Comparison of ENCODE assay signal across 18 mouse cellular contexts in genomic region chr11:19834561-19834960, GRCm38 (mm10).
DNase-seq lines count a peak whose midpoint lies in the region; ATAC-seq and TF ChIP-seq lines count a peak whose summit lies in the region.
"Had no signal": no experiment of that assay in that cellular context is flagged by ENCODE, and none has a peak within 500 bp of the region (broad histone marks: within the 10 kb centered on the region; RNA-seq: fewer than 3 reads in every experiment).

No protein-coding gene starts in this region.

- 75% methylated on average over 8 of the region's 8 CpGs for WGBS in kidney, embryonic 15.5 days
- WGBS in intestine, embryonic 15.5 days = 82% methylated on average over 8 of the region's 8 CpGs

- intact Hi-C loops in left cerebral cortex, adult 2 months (cut with DNase I) = loop anchor here (2.0 to 5.0 kb wide), 3 partner anchors 148 to 283 kb away; no protein-coding TSS in a partner anchor
- intact Hi-C loops in left cerebral cortex, postnatal 36 days (cut with DNase I) = loop anchor here (2.0 to 5.0 kb wide), 3 partner anchors 64 to 203 kb away; partner anchors contain the start of gene Spred2

- no peak for TF ChIP-seq POLR2A in ES-Bruce4 (IDR thresholded peaks at IDR 0.05; ENCODE audit: insufficient read depth, low read length)

- H3K9me3 ChIP-seq in ES-Bruce4 (replicated peaks; ENCODE audit: control insufficient read depth, insufficient read depth, low read length, poor library complexity, severe bottlenecking) = no peaks in the 10 kb centered on the region
- no peaks in the 10 kb centered on the region for H3K9me3 ChIP-seq in kidney, embryonic 15.5 days (replicated peaks)
- H3K9me3 ChIP-seq in intestine, embryonic 15.5 days = no peaks in the 10 kb centered on the region
- H3K9me3 ChIP-seq: forebrain, embryonic 13.5 days; liver, embryonic 12.5 days had no signal

- TF ChIP-seq CTCF in left cerebral cortex, adult 2 months (IDR thresholded peaks at IDR 0.05) = no peak
- no peak for TF ChIP-seq CTCF in ES-Bruce4 (IDR thresholded peaks at IDR 0.05; ENCODE audit: low read depth, low read length)

- 0 out of 2 replicates have a peak, but pooled peaks cover 2% of the 10 kb centered on the region for H3K36me3 ChIP-seq in ES-Bruce4 (ENCODE audit: control insufficient read depth, insufficient read depth, low read length, poor library complexity, severe bottlenecking)
- no peaks in the 10 kb centered on the region for H3K36me3 ChIP-seq in kidney, embryonic 15.5 days
- no peaks in the 10 kb centered on the region for H3K36me3 ChIP-seq in intestine, embryonic 15.5 days
- H3K36me3 ChIP-seq: liver, embryonic 12.5 days had no signal

- H3K4me3 ChIP-seq in left cerebral cortex, adult 2 months = no peak overlapping the region
- H3K4me3 ChIP-seq in ES-Bruce4 (ENCODE audit: low read depth, low read length) = peak overlapping the region; percentile 16
- no peak overlapping the region for H3K4me3 ChIP-seq in kidney, embryonic 15.5 days (replicated peaks)
- no peak overlapping the region for H3K4me3 ChIP-seq in intestine, embryonic 15.5 days (replicated peaks)
- H3K4me3 ChIP-seq: forebrain, embryonic 13.5 days; liver, embryonic 12.5 days had no signal

- no peak overlapping the region for H3K4me2 ChIP-seq in kidney, embryonic 15.5 days
- no peak overlapping the region for H3K4me2 ChIP-seq in intestine, embryonic 15.5 days (replicated peaks)
- H3K4me2 ChIP-seq: heart, embryonic 11.5 days; liver, embryonic 12.5 days; lung, embryonic 14.5 days had no signal

- H3K9ac ChIP-seq in ES-Bruce4 (ENCODE audit: low read depth, poor library complexity, severe bottlenecking) = peak overlapping the region; percentile 70; the same call in 1 of the 2 replicates
- no peak overlapping the region for H3K9ac ChIP-seq in kidney, embryonic 15.5 days
- H3K9ac ChIP-seq in intestine, embryonic 15.5 days = no peak overlapping the region
- H3K9ac ChIP-seq: forebrain, embryonic 13.5 days; liver, embryonic 12.5 days; lung, embryonic 14.5 days had no signal

- H3K4me1 ChIP-seq in ES-Bruce4 (ENCODE audit: control insufficient read depth, insufficient read depth, low read length) = no peaks in the 10 kb centered on the region
- H3K4me1 ChIP-seq in kidney, embryonic 15.5 days = peaks cover 16% of the 10 kb centered on the region
- peaks cover 8% of the 10 kb centered on the region for H3K4me1 ChIP-seq in intestine, embryonic 15.5 days (replicated peaks)
- H3K4me1 ChIP-seq: liver, embryonic 12.5 days had no signal

- peak overlapping the region; percentile 80 for H3K27ac ChIP-seq in left cerebral cortex, adult 2 months
- peak overlapping the region; percentile 46; the same call in 1 of the 2 replicates for H3K27ac ChIP-seq in ES-Bruce4 (ENCODE audit: insufficient read depth, low read length)
- no peak overlapping the region for H3K27ac ChIP-seq in kidney, embryonic 15.5 days
- no peak overlapping the region for H3K27ac ChIP-seq in intestine, embryonic 15.5 days
- H3K27ac ChIP-seq: liver, embryonic 12.5 days; macrophage had no signal

- no peak for ATAC-seq in kidney, embryonic 15.5 days (replicated peaks; ENCODE audit: low FRiP score)
- ATAC-seq in intestine, embryonic 15.5 days = no peak
- ATAC-seq: activated CD4-positive, CD25-positive, alpha-beta regulatory T cell, adult 4 months had no signal

- peak in 1 of 2 experiments; percentile 29 for DNase-seq in left cerebral cortex, adult 2 months (ENCODE audit: extremely low spot score in 1 of 2, low spot score in 2 of 2)
- DNase-seq in left cerebral cortex, postnatal 36 days (ENCODE audit: low spot score in 2 of 2) = no peak
- peak; percentile 30 for DNase-seq in adrenal gland, postnatal 25 days
- peak; percentile 24 for DNase-seq in fibroblast of lung, adult 2 months (ENCODE audit: low read depth)
- DNase-seq in ovary, postnatal 10 days (ENCODE audit: low spot score) = no peak
- DNase-seq: cerebellum, adult 8-10 months; kidney, adult 8-10 months had no signal

- H3K27me3 ChIP-seq in ES-Bruce4 (ENCODE audit: control insufficient read depth, insufficient read depth, low read length, poor library complexity, severe bottlenecking) = no peaks in the 10 kb centered on the region
- H3K27me3 ChIP-seq in kidney, embryonic 15.5 days = no peaks in the 10 kb centered on the region
- H3K27me3 ChIP-seq in intestine, embryonic 15.5 days (replicated peaks) = no peaks in the 10 kb centered on the region
- H3K27me3 ChIP-seq: CH12.LX; liver, embryonic 12.5 days; Patski had no signal

- no peak for TF ChIP-seq EP300 in ES-Bruce4 (IDR thresholded peaks at IDR 0.05; ENCODE audit: insufficient read depth, low read depth, low read length)

Comparison
In these comparisons a context has a peak if more than half of its experiments do, and no peak if none do; other contexts are left out.
1. DNase-seq: peak in adrenal gland, postnatal 25 days (single experiment) and fibroblast of lung, adult 2 months (single experiment); none in left cerebral cortex, postnatal 36 days (0 of 2) and ovary, postnatal 10 days (single experiment).
2. H3K27ac ChIP-seq: peak in left cerebral cortex, adult 2 months (single experiment) and ES-Bruce4 (single experiment); none in kidney, embryonic 15.5 days (single experiment) and intestine, embryonic 15.5 days (single experiment).